Mouse (Mus musculus) bone marrow macrophage, adult 2 months (primary cell): ENCODE measurements around the gene Syngr2.

Source experiments
- CTCF ChIP-seq: IDR thresholded peaks from 2 replicates; pipeline ENCODE4 v1.5.1; 2012; ENCODE audit warnings: low read depth, mild to moderate bottlenecking, low read length, moderate library complexity
- POLR2A ChIP-seq: IDR thresholded peaks from 2 replicates; pipeline ENCODE4 v1.6.1; 2012; ENCODE audit warnings: mild to moderate bottlenecking, low read depth, low read length, borderline replicate concordance

DNA sequence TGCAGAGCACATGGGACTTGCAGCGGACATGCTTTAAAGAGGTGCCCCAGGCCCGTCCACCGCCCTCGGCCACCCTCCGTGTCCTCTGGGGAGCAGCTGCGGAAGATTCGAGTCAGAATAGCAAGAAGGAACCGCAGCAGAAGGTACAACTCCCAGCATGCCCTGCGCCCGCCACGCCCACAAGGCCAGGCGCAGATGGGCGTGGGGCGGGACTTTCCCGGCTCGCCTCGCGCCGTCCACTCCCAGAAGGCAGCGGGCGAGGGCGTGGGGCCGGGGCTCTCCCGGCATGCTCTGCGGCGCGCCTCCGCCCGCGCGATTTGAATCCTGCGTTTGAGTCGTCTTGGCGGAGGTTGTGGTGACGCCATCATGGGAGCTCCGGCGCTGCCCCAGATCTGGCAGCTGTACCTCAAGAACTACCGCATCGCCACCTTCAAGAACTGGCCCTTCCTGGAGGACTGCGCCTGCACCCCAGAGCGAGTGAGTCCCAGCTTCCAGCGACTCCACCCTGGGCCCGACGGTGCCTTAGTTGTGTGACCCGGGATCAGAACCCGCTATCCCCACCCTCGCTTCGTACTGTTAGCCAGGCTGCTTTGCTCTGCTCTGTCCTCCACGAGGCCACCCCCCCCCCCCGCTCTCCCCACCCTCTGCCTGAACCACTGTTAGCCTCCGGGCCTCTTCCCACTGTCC, 39.7 kb downstream of the Syngr2 start, which contains the start of gene Birc5:
- no peak for TF ChIP-seq CTCF
- no peak for TF ChIP-seq POLR2A
